In genomic region chr10:59729842-59730241, GRCm38 (mm10) we compare ENCODE assay signal across 25 mouse cellular contexts. TPM values are rescaled to one million over a fixed set of nuclear protein-coding genes. Genes with fewer than 3 reads are reported as not detected.
DNase-seq lines count a peak whose midpoint lies in the region; ATAC-seq and TF ChIP-seq lines count a peak whose summit lies in the region.
"Had no signal": no experiment of that assay in that cellular context is flagged by ENCODE, and none has a peak within 500 bp of the region (broad histone marks: within the 10 kb centered on the region; RNA-seq: fewer than 3 reads in every experiment).

No protein-coding gene starts in this region.

- H3K27ac ChIP-seq in layer of hippocampus, adult 2 months, result peak overlapping the region; percentile 11
- no peak overlapping the region for H3K27ac ChIP-seq in intestine, embryonic 16.5 days (ENCODE audit: low read length)
- H3K27ac ChIP-seq in hindbrain, embryonic 11.5 days (ENCODE audit: low read depth, low read length), result no peak overlapping the region
- H3K27ac ChIP-seq: embryonic facial prominence, embryonic 10.5 days; hindbrain, embryonic 10.5 days; hindbrain, postnatal 0 days; kidney, postnatal 0 days; limb, embryonic 13.5 days; liver, embryonic 12.5 days had no signal

- WGBS in intestine, embryonic 16.5 days, result 74% methylated on average over 4 of the region's 4 CpGs
- 53% methylated on average over 4 of the region's 4 CpGs for WGBS in hindbrain, embryonic 11.5 days

- peak in 1 of 2 experiments; percentile 24 for DNase-seq in layer of hippocampus, adult 2 months (ENCODE audit: low spot score in 2 of 2)
- DNase-seq in layer of hippocampus, adult 11-12 months (ENCODE audit: low spot score), result no peak
- peak; percentile 59 for DNase-seq in brain, embryonic 14.5 days (ENCODE audit: low read depth)
- DNase-seq in cerebellum, adult 8-10 months, result peak; percentile 23
- DNase-seq in cerebellum, postnatal 36 days, result peak; percentile 19 to 50
- DNase-seq in hindbrain, embryonic 11.5 days (ENCODE audit: low spot score), result no peak
- DNase-seq: adrenal gland, adult 2 months; B cell, adult 2 months; gastrocnemius, postnatal 14 days; kidney, adult 11 months; lung, adult 18-20 months; lung, postnatal 14 days; thymus, adult 18-20 months; thymus, postnatal 36 days had no signal

- 0 out of 2 replicates have a peak, but pooled peaks cover 3% of the 10 kb centered on the region for H3K36me3 ChIP-seq in intestine, embryonic 16.5 days (ENCODE audit: control insufficient read depth, insufficient read depth, low read length)
- H3K36me3 ChIP-seq in hindbrain, embryonic 11.5 days (ENCODE audit: control insufficient read depth, insufficient read depth, low read length), result no peaks in the 10 kb centered on the region

- H3K27me3 ChIP-seq in intestine, embryonic 16.5 days (replicated peaks; ENCODE audit: control insufficient read depth, insufficient read depth, low read length), result no peaks in the 10 kb centered on the region
- H3K27me3 ChIP-seq in hindbrain, embryonic 11.5 days (ENCODE audit: control insufficient read depth, insufficient read depth, low read length), result no peaks in the 10 kb centered on the region
- H3K27me3 ChIP-seq: CH12.LX; heart, embryonic 12.5 days; limb, embryonic 13.5 days; liver, embryonic 12.5 days; Patski had no signal

- no peak for TF ChIP-seq POLR2A in brain, embryonic 14.5 days (IDR thresholded peaks at IDR 0.05; ENCODE audit: borderline replicate concordance, extremely low read depth, insufficient read depth, insufficient read length, poor library complexity, severe bottlenecking)

- peaks cover 2% of the 10 kb centered on the region; the same call in 1 of the 2 replicates for H3K4me1 ChIP-seq in intestine, embryonic 16.5 days (ENCODE audit: control insufficient read depth, insufficient read depth, low read length)
- no peaks in the 10 kb centered on the region for H3K4me1 ChIP-seq in hindbrain, embryonic 11.5 days (replicated peaks; ENCODE audit: control insufficient read depth, insufficient read depth, low read length)

- no peak for ATAC-seq in intestine, embryonic 16.5 days
- no peak for ATAC-seq in hindbrain, embryonic 11.5 days (ENCODE audit: low FRiP score)
- ATAC-seq: hindbrain, postnatal 0 days; liver, embryonic 12.5 days; Patski had no signal

- H3K4me2 ChIP-seq in intestine, embryonic 16.5 days (ENCODE audit: low read depth, low read length), result no peak overlapping the region
- no peak overlapping the region for H3K4me2 ChIP-seq in hindbrain, embryonic 11.5 days (replicated peaks; ENCODE audit: low read depth, low read length)
- H3K4me2 ChIP-seq: heart, embryonic 12.5 days; limb, embryonic 13.5 days; liver, embryonic 12.5 days had no signal

- no peak for TF ChIP-seq CTCF in layer of hippocampus, adult 2 months (conservative IDR thresholded peaks at IDR 0.05)
- no peak for TF ChIP-seq CTCF in brain, embryonic 14.5 days (IDR thresholded peaks at IDR 0.05; ENCODE audit: borderline replicate concordance, extremely low read depth, insufficient read depth, insufficient read length)

- H3K4me3 ChIP-seq in layer of hippocampus, adult 2 months, result no peak overlapping the region
- H3K4me3 ChIP-seq in intestine, embryonic 16.5 days (ENCODE audit: low read length), result no peak overlapping the region
- no peak overlapping the region for H3K4me3 ChIP-seq in hindbrain, embryonic 11.5 days (ENCODE audit: low read depth, low read length)
- H3K4me3 ChIP-seq: embryonic facial prominence, embryonic 10.5 days; heart, embryonic 12.5 days; hindbrain, embryonic 10.5 days; limb, embryonic 13.5 days; liver, embryonic 12.5 days had no signal

- no peaks in the 10 kb centered on the region for H3K9me3 ChIP-seq in intestine, embryonic 16.5 days (ENCODE audit: control insufficient read depth, low read length)
- no peaks in the 10 kb centered on the region for H3K9me3 ChIP-seq in hindbrain, embryonic 11.5 days (ENCODE audit: control insufficient read depth, low read length)
- H3K9me3 ChIP-seq: embryonic facial prominence, embryonic 10.5 days; G1E; heart, embryonic 12.5 days; hindbrain, embryonic 10.5 days; limb, embryonic 13.5 days; liver, embryonic 12.5 days had no signal

- no peak overlapping the region for H3K9ac ChIP-seq in intestine, embryonic 16.5 days (ENCODE audit: low read depth, low read length)
- no peak overlapping the region for H3K9ac ChIP-seq in hindbrain, embryonic 11.5 days (ENCODE audit: low read depth, low read length)
- H3K9ac ChIP-seq: heart, embryonic 12.5 days; limb, embryonic 13.5 days; liver, embryonic 12.5 days had no signal

RNA-seq across cellular contexts. Expression of gene Micu1, which starts 27.6 kb away (rescaled TPM):
- total RNA-seq in layer of hippocampus, adult 2 months (2021), result 10 to 100 TPM; 97.4 to 98.9 TPM
- 73.8 and 77.8 TPM in 2 replicates for polyA plus RNA-seq in brain, embryonic 14.5 days (2012; rRNA removed)
- polyA plus RNA-seq in intestine, embryonic 16.5 days (2015; fragmentation: Nextera tagmentation; extraction: Ambion mirVana), result 80.8 and 82.1 TPM in 2 replicates
- polyA plus RNA-seq in hindbrain, embryonic 11.5 days (2014; fragmentation: Nextera tagmentation; extraction: Ambion mirVana), result 60.4 and 69.0 TPM in 2 replicates

Comparison
In these comparisons a context has a peak if more than half of its experiments do, and no peak if none do; other contexts are left out.
1. DNase-seq: peak in brain, embryonic 14.5 days (single experiment), cerebellum, adult 8-10 months (single experiment) and cerebellum, postnatal 36 days (2 of 2); none in layer of hippocampus, adult 11-12 months (single experiment) and hindbrain, embryonic 11.5 days (single experiment).